In genomic region chr5:145110401-145110800, GRCm38 (mm10) we compare ENCODE assay signal across 23 mouse cellular contexts. TPM values are rescaled to one million over a fixed set of nuclear protein-coding genes. Genes with fewer than 3 reads are reported as not detected.
"Had no signal": no experiment of that assay in that cellular context is flagged by ENCODE, and none has a peak within 500 bp of the region (broad histone marks: within the 10 kb centered on the region; RNA-seq: fewer than 3 reads in every experiment).

No protein-coding gene starts in this region.

- H3K27ac ChIP-seq: limb, embryonic 12.5 days; limb, embryonic 15.5 days; liver, embryonic 14.5 days; midbrain, embryonic 12.5 days; midbrain, embryonic 15.5 days; neural tube, embryonic 12.5 days; neural tube, embryonic 15.5 days; stomach, postnatal 0 days had no signal

- H3K4me3 ChIP-seq: limb, embryonic 12.5 days; limb, embryonic 15.5 days; midbrain, embryonic 12.5 days; midbrain, embryonic 15.5 days; neural tube, embryonic 12.5 days; neural tube, embryonic 15.5 days had no signal

- DNase-seq: kidney, adult 18-20 months; kidney, adult 9 months; kidney, postnatal 14 days; kidney, postnatal 4 days; left cerebral cortex, postnatal 4 days; liver, postnatal 0 days; lung, embryonic 14.5 days; lung, postnatal 36 days; thymus, adult 18-20 months; thymus, postnatal 36 days had no signal

- ATAC-seq: liver, postnatal 0 days; lung, postnatal 0 days; midbrain, embryonic 15.5 days had no signal

RNA-seq across cellular contexts. Expression of gene Kpna7, which starts 26.6 kb away (rescaled TPM):
- total RNA-seq: layer of hippocampus, adult 18-20 months; layer of hippocampus, postnatal 14 days; left cerebral cortex, adult 8-10 months; left cerebral cortex, postnatal 14 days; left cerebral cortex, postnatal 4 days had no signal
